ENCODE assay signal across 10 mouse cellular contexts in the genomic region with DNA sequence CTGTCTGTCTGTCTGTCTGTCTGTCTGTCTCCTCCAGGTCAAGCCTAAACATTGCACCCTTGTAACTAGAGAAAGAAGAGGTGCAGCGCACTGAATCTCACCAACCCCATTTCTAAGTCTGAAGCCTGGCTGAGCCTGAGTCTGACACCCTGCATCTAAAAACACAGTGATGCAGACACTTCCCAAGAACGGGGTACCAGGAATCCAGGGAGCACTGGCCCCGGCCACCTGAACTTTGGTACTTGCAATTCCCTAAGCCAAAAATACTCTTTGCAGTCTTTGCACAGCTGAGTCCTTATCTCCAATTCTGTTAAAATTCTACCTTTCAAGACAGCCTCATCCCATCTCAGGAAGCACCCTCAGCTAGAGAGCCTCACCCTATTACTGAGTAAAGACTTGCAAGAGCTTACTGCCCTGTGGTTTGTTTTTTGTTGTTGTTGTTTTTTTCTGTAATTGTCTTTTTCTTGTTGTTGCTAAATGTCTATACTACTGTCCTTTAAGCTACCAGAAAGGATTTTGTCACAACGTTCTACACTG.
"Had no signal": no experiment of that assay in that cellular context is flagged by ENCODE, and none has a peak within 500 bp of the region (broad histone marks: within the 10 kb centered on the region; RNA-seq: fewer than 3 reads in every experiment).

No protein-coding gene starts in this region.

- DNase-seq: kidney, postnatal 25 days; lung, embryonic 14.5 days; lung, postnatal 10 days; lung, postnatal 4 days; midbrain, embryonic 14.5 days; thymus, postnatal 14 days had no signal

- H3K4me2 ChIP-seq: lung, embryonic 14.5 days; neural tube, embryonic 12.5 days had no signal

- H3K9ac ChIP-seq: lung, embryonic 14.5 days; neural tube, embryonic 12.5 days had no signal

- H3K36me3 ChIP-seq: neural tube, embryonic 12.5 days had no signal

- H3K27ac ChIP-seq: left cerebral cortex, adult 2 months; limb, embryonic 10.5 days; midbrain, embryonic 10.5 days; neural tube, embryonic 12.5 days had no signal

- H3K9me3 ChIP-seq: limb, embryonic 10.5 days; midbrain, embryonic 10.5 days; neural tube, embryonic 12.5 days had no signal

- H3K4me1 ChIP-seq: neural tube, embryonic 12.5 days had no signal

- H3K27me3 ChIP-seq: neural tube, embryonic 12.5 days had no signal

- H3K4me3 ChIP-seq: left cerebral cortex, adult 2 months; limb, embryonic 10.5 days; midbrain, embryonic 10.5 days; neural tube, embryonic 12.5 days had no signal
